Mouse (Mus musculus) erythroblast, embryonic 14.5 days (primary cell): ENCODE data around the gene Tdrd1.

Experiments
- GATA1 ChIP-seq: IDR thresholded peaks from 2 replicates; pipeline ENCODE4 v1.6.1; 2012; ENCODE audit warnings: low read length, inconsistent platforms, mixed read lengths
- TAL1 ChIP-seq: IDR thresholded peaks from 3 replicates; pipeline ENCODE4 v1.6.1; 2012; ENCODE audit warnings: low read length, inconsistent platforms, mixed read lengths

DNA sequence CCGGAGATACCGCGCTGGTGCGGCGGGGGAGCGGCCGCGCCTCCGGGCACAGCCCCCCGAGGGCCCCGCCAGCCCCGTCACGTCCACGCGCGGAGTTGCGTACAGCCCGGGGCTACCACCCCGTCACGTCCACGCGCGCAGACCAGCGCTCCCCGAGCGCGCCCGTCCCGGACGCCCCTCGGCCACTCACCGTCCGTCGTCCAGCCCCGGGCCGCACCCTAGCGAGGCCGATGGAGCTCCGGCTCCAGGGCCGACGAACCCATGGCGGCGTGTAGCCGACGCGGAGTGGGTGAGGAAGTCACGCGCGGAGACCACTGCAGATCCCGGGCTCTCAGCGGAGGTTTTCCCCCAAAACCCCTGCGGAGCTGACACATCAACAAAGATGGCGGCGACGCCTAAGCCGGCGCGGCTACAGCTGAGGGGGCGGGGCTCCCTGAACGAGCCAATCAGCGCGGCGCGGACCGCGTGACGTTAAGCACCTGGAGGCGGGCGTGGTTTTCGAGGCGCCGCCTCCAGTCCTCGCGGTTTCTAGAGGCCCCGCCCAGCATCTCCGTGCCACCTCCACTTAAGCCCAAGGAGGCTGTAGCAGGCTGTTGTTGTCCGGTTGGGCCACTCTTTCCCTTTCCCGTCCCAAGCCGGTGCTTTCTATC is 4.1 kb upstream of the Tdrd1 start, which contains the start of gene Ccdc186:
- TF ChIP-seq GATA1, result no peak
- TF ChIP-seq TAL1, result no peak
